Mouse (Mus musculus) midbrain, embryonic 10.5 days (tissue): ENCODE measurements around the gene Dmkn. TPM values are rescaled to one million over a fixed set of nuclear protein-coding genes. Genes with fewer than 3 reads are reported as not detected.
A peak's percentile ranks its signal among the peaks of the same experiment; 100 is the strongest.
"Not testable (repeated sequence)": the region's sequence is repeated elsewhere in the genome, so short reads cannot be mapped to it uniquely, and the experiment has no call there.

ENCODE experiments used
- DNase-seq: peaks from one replicate; pipeline ENCODE4 v3.0.0-alpha.2; 2017; ENCODE audit warnings: low spot score
- H3K27ac ChIP-seq: fragments of 300-500 bp; sonication (generic); replicated peaks from 2 replicates; pipeline ENCODE4 v1.5.1; 2016; ENCODE audit warnings: mild to moderate bottlenecking
- H3K27me3 ChIP-seq: fragments of 300-500 bp; sonication (generic); 2 replicates; pipeline ENCODE4 v1.6.1; 2016; ENCODE audit warnings: low read depth, mild to moderate bottlenecking; ENCODE audit not compliant: poor library complexity, severe bottlenecking
- H3K36me3 ChIP-seq: fragments of 300-500 bp; sonication (generic); 2 replicates; pipeline ENCODE4 v1.6.1; 2016; ENCODE audit warnings: mild to moderate bottlenecking, moderate library complexity
- H3K4me1 ChIP-seq: fragments of 300-500 bp; sonication (generic); 2 replicates; pipeline ENCODE4 v1.6.1; 2016
- H3K4me3 ChIP-seq: fragments of 300-500 bp; sonication (generic); 2 replicates; pipeline ENCODE4 v1.5.1; 2016; ENCODE audit warnings: mild to moderate bottlenecking, moderate library complexity
- H3K9me3 ChIP-seq: fragments of 300-500 bp; sonication (generic); replicated peaks from 2 replicates; pipeline ENCODE4 v1.6.1; 2016; ENCODE audit warnings: mild to moderate bottlenecking
- WGBS: fragments of 180-500 bp; shearing (Covaris S2); methylation state at CpG from one replicate; pipeline ENCODE4 v1.1.7; 2016; 5-methylcytosine and 5-hydroxymethylcytosine counted together
- polyA plus RNA-seq: library from polyadenylated mRNA; unstranded; fragments of >200 nt; fragmentation: Nextera tagmentation; extraction: Ambion mirVana; gene quantifications from 2 replicates; pipeline ENCODE4 v1.2.1, GENCODE M21; 2016

The Dmkn gene
- polyA plus RNA-seq, 1 experiment from 2014 or later = not detected

GRCm38 (mm10) chr7:30743617-30744016, 19.9 kb upstream of the Dmkn start, which contains the start of gene Gapdhs:
Gene Gapdhs, minus strand, starts transcription at chr7:30743681.
- peaks cover 16% of the 10 kb centered on the region for H3K36me3 ChIP-seq
- WGBS = 80% methylated on average over 4 of the region's 4 CpGs
- H3K9me3 ChIP-seq, DNase-seq, H3K4me3 ChIP-seq, H3K27ac ChIP-seq, H3K27me3 ChIP-seq, H3K4me1 ChIP-seq: not testable (repeated sequence)

DNA sequence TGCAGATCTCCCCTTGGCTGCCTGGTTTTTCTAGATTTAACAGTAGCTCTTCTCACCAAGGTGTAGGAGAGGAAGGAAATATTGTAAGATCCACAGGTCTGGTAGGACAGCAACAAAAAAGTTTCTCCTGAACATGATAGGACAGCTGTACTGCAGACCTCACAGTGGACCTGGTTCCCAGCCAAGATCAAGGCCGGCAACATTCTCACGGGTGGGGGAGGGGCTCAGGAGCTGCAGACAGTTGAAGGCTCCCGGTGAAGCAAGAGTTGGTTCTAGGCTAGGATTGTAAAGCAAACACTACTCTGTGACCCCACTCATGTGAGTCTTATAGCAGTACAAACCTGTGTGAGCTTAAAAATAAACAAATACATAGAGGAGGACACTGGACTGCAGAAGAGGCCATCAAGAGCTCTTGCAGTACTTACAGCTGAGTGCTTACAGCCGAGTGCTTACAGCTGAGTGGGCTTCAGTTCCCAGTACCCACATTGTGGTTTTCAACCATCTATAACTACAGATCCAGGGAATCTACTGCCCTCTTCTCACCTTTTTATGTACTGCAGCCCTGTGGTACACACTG, 19.4 kb upstream of the Dmkn start:
- Histone ChIP-seq H3K36me3 (peaks cover 16% of the 10 kb centered on the region), H3K4me3 (no peak overlapping the region), H3K4me1 (no peaks in the 10 kb centered on the region), H3K27me3 (no peaks in the 10 kb centered on the region), H3K27ac (no peak overlapping the region), H3K9me3 (no peaks in the 10 kb centered on the region)
- no peak for DNase-seq
- 56% methylated on average over 4 of the region's 4 CpGs for WGBS

- 87% methylated on average over 7 of the region's 7 CpGs for WGBS
- Histone ChIP-seq H3K9me3 (no peaks in the 10 kb centered on the region), H3K27me3 (no peaks in the 10 kb centered on the region), H3K27ac (no peak overlapping the region), H3K36me3 (0 out of 2 replicates have a peak, but pooled peaks cover 5% of the 10 kb centered on the region), H3K4me1 (no peaks in the 10 kb centered on the region), H3K4me3 (no peak overlapping the region)
- DNase-seq = no peak
Measured at GRCm38 (mm10) chr7:30747525-30748204, 15.9 kb upstream of the Dmkn start.

DNA sequence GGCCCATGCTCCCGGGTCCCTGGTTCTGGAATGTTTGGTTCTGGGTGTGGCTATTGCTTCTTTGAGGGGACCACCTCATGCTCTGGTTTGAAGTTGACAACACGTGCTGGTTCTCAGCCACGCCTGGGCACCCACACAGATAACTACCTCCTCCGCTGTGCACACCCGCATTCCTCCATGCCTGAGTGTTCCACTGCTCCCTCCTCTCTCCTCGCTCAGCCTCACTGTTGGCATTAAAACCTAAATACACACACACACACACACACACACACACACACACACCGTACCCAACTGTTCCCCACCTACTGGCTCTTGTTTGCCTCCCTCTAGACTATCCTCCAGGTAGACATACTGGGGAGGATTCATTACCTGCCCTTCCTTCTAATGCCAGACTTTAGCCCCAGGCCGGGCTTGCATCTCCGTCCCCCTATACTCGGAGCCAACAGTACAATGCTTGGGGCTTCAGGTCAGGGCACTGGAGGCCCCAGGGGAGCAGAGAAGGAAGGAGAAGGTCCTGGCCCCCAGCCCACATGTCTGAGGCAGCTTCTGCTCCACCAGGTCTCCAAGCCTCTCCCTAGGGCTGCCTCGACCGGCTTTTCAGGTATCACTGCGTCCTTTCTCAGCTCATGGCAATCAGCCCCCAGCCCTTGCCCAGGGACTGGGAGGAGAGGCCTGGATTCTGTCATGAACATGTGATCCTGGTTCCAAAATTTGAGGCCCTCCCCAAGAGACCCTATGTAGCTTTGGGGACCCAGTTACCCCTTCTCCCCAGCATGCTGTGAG, 13.5 kb upstream of the Dmkn start:
- Histone ChIP-seq H3K4me3 (no peak overlapping the region), H3K4me1 (no peaks in the 10 kb centered on the region), H3K27me3 (no peaks in the 10 kb centered on the region), H3K27ac (no peak overlapping the region), H3K36me3 (peaks cover 12% of the 10 kb centered on the region), H3K9me3 (peaks cover 11% of the 10 kb centered on the region)
- 90% methylated on average over 13 of the region's 13 CpGs for WGBS
- no peak for DNase-seq

GRCm38 (mm10) chr7:30751086-30751669, 12.4 kb upstream of the Dmkn start, which contains the start of gene Sbsn:
Gene Sbsn, plus strand, starts transcription at chr7:30751471.
- Histone ChIP-seq H3K36me3 (peaks cover 23% of the 10 kb centered on the region), H3K27me3 (no peaks in the 10 kb centered on the region), H3K4me1 (no peaks in the 10 kb centered on the region), H3K4me3 (no peak within 1 kb of the TSS), H3K27ac (no peak within 1 kb of the TSS), H3K9me3 (peaks cover 14% of the 10 kb centered on the region)
- DNase-seq = no peak
- WGBS = 75% methylated on average over 5 of the region's 5 CpGs

DNA sequence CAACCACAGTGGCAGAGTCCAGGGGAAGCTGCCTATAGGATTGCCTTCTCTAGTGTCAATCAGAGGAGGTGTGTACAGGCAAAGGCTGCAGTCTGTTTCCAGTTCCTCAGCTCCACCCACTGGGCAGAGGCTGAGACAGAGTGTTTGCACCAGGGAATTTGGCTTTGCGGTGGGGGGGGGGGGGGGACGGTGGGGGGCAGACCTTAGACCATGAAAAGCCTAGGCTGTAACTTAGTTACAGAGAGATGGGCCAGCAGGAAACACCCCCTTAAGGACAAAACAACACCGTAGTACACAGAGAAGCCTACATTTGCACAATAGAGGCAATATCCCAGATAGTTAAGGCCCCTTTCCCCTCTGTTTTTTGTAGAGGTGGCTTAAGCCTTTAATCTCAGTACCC, 6.6 kb upstream of the Dmkn start:
- Histone ChIP-seq H3K9me3 (peaks cover 14% of the 10 kb centered on the region), H3K4me1 (no peaks in the 10 kb centered on the region), H3K4me3 (no peak overlapping the region), H3K36me3 (peaks cover 25% of the 10 kb centered on the region), H3K27me3 (no peaks in the 10 kb centered on the region), H3K27ac (no peak overlapping the region)
- no peak for DNase-seq
- 71% methylated on average over 3 of the region's 3 CpGs for WGBS

GRCm38 (mm10) chr7:30758853-30759252, 4.7 kb upstream of the Dmkn start:
- peaks cover 13% of the 10 kb centered on the region for H3K9me3 ChIP-seq
- no peaks in the 10 kb centered on the region for H3K27me3 ChIP-seq
- DNase-seq = peak; percentile 24
- WGBS = 44% methylated on average over 4 of the region's 4 CpGs
- peaks cover 25% of the 10 kb centered on the region for H3K36me3 ChIP-seq
- H3K27ac ChIP-seq = no peak overlapping the region
- no peaks in the 10 kb centered on the region for H3K4me1 ChIP-seq
- H3K4me3 ChIP-seq = no peak overlapping the region

- 0 out of 2 replicates have a peak, but pooled peaks cover under 1% of the 10 kb centered on the region for H3K36me3 ChIP-seq
- peaks cover 10% of the 10 kb centered on the region for H3K4me1 ChIP-seq
- H3K4me3 ChIP-seq = no peak overlapping the region
- no peak for DNase-seq
- 0 out of 2 replicates have a peak, but pooled peaks cover 6% of the 10 kb centered on the region for H3K27me3 ChIP-seq
- no peak overlapping the region for H3K27ac ChIP-seq
- WGBS = 86% methylated on average over 4 of the region's 4 CpGs
- H3K9me3 ChIP-seq = no peaks in the 10 kb centered on the region
Measured at GRCm38 (mm10) chr7:30761769-30762352, 1.7 kb upstream of the Dmkn start.

GRCm38 (mm10) chr7:30765173-30765572, 1.6 kb downstream of the Dmkn start:
- 42% methylated on average over 11 of the region's 11 CpGs for WGBS
- Histone ChIP-seq H3K4me3 (no peak overlapping the region), H3K27me3 (0 out of 2 replicates have a peak, but pooled peaks cover 6% of the 10 kb centered on the region), H3K36me3 (no peaks in the 10 kb centered on the region), H3K27ac (no peak overlapping the region), H3K4me1 (peaks cover 13% of the 10 kb centered on the region), H3K9me3 (no peaks in the 10 kb centered on the region)
- peak; percentile 23 for DNase-seq

GRCm38 (mm10) chr7:30766408-30766807, 2.9 kb downstream of the Dmkn start:
- Histone ChIP-seq H3K4me1 (peaks cover 13% of the 10 kb centered on the region), H3K27me3 (0 out of 2 replicates have a peak, but pooled peaks cover 6% of the 10 kb centered on the region), H3K4me3 (no peak overlapping the region), H3K27ac (no peak overlapping the region), H3K36me3 (no peaks in the 10 kb centered on the region), H3K9me3 (no peaks in the 10 kb centered on the region)
- DNase-seq = no peak
- WGBS = 90% methylated on average over 4 of the region's 4 CpGs

- Histone ChIP-seq H3K27ac (no peak overlapping the region), H3K36me3 (no peaks in the 10 kb centered on the region), H3K4me1 (peaks cover 13% of the 10 kb centered on the region), H3K4me3 (no peak overlapping the region), H3K9me3 (0 out of 2 replicates have a peak, but pooled peaks cover 3% of the 10 kb centered on the region), H3K27me3 (0 out of 2 replicates have a peak, but pooled peaks cover 5% of the 10 kb centered on the region)
- WGBS = 37% methylated on average over 9 of the region's 9 CpGs
- DNase-seq = no peak
Measured at GRCm38 (mm10) chr7:30769236-30769635, 5.7 kb downstream of the Dmkn start.

GRCm38 (mm10) chr7:30776104-30776503, 12.5 kb downstream of the Dmkn start:
- Histone ChIP-seq H3K4me3 (no peak overlapping the region), H3K4me1 (0 out of 2 replicates have a peak, but pooled peaks cover 3% of the 10 kb centered on the region), H3K9me3 (0 out of 2 replicates have a peak, but pooled peaks cover 3% of the 10 kb centered on the region), H3K27ac (no peak overlapping the region), H3K27me3 (no peaks in the 10 kb centered on the region), H3K36me3 (no peaks in the 10 kb centered on the region)
- 91% methylated on average over 9 of the region's 9 CpGs for WGBS
- no peak for DNase-seq
